Mouse (Mus musculus) gastrocnemius, postnatal 10 days (tissue): ENCODE results near the gene Tmem184a. TPM values are rescaled to one million over a fixed set of nuclear protein-coding genes. Genes with fewer than 3 reads are reported as not detected.

ENCODE experiments used
- DNase-seq: peaks from one replicate; pipeline ENCODE4 v3.0.0; 2021; ENCODE audit warnings: mixed read lengths
- long read RNA-seq, 2 experiments: library from polyadenylated mRNA; stranded (forward); transcript quantifications; one replicate each; pipeline ENCODE4 v2.0.0; 2021
- total RNA-seq, 2 experiments: library from RNA; stranded (reverse); gene quantifications; 2 replicates each; pipeline ENCODE4 v1.2.3; 2021

Gene Tmem184a
- under 1 TPM; 0.32 to 0.52 TPM for total RNA-seq
- long read RNA-seq, experiment 1: 0 reads
- long read RNA-seq, experiment 2: 0 reads

DNA sequence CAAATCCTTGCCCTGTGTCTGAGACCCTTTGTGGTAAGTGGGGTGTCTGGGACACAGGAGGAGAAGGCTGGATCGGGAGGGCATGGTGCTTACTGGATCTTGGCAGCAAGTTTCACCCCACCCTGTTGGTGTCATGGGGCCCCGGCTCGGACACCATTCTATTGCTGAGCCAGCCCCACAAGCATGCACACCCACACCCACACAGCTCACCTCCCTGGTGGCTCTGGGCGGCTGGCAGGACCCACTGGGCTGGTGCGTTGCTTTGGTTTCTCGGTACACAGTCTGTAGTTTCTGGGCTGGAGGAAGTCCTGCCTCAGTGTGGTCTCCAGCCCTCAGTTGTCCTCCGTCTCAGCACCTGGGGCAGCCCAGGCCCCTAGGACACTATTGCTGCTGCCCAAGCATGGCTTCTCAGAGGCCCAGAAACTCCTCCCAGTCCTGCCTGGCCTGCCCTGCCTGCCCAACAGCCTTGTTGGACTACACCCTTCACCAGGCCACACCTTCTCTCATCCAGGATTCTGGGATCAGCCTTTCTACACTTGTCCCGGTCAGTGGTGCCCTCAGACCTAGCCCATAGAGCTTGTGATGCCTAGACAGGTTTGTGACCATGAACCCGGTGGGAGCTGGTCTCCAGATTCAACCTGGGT, at the start of gene Tmem184a:
TSS of gene Tmem184a (minus strand) at position 380 of the 644 bp plus-strand sequence.
- DNase-seq: no peak

- DNase-seq: peak; percentile 72
Observed at GRCm38 (mm10) chr5:139862759-139863158, 43.0 kb upstream of the Tmem184a start.

DNA sequence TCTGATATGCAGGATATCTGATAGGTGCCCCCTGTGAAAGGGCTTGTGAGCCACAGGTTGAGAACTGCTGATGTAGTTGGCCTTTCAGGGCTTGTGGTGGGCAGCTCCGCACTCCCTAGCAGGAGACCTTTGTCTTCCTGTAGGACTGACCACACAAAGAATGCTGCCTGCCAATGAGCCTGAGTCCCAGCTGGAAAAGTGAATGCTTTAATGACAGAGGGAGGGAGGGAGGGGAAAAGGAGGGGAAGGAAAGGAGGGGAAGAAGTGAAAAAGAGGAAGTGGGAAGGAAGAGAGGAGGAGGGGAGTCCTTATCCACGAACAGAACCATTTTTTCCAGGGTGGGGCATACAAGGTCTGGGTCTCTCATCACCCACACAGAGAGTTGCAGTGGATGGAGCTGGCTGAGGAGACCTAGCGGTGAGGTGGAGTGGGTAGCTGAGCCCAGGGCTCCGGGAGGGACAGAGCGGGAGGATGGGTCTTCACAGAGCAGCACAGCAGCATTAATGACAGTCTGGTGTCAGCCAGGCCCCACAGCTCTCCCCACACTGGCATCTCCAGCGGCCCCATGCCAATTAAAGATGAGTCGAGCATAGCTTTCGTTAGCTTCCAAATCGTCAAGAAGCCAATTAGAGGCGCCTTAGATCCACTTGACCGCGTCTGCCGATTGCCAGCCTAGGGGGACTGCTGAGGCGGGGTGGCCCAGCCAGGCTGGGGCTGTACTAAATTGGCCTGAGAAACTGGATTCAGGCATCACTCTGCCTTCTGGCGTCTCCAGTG, 40.8 kb upstream of the Tmem184a start:
- no peak for DNase-seq

DNA sequence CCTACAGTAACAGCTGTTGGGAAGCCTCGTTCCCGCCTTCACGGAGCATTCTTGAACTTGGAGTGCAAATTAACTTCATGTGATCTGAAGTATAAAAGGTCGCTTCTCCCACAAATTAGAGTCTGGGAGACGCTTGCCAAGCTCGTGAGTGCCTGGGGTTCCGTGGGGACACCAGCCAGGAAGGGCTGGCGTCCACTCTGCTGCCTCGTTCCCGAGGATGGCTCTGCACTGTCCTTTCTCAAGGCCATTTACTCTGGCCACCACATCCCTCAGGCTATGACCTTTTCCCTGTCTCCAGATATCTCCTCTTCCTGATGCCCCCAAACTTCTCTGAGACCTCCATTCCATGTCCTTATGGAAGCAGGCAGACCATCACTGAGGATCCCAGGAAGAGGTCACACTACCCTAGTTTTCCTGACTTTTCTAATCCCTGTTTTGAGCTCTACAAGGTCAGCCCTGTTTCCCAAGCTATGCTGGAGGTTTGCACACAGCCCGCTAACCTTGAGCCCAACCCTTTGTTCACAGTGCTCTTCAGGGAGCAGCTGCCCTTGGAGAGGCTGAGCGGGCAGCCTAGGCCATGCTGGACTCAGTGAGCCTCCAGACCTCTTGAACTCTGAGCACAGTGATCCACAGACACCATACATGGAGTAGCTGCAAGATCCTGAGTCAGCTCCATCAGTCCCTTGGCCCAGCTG, 30.1 kb upstream of the Tmem184a start:
- peak; percentile 8 for DNase-seq

DNA sequence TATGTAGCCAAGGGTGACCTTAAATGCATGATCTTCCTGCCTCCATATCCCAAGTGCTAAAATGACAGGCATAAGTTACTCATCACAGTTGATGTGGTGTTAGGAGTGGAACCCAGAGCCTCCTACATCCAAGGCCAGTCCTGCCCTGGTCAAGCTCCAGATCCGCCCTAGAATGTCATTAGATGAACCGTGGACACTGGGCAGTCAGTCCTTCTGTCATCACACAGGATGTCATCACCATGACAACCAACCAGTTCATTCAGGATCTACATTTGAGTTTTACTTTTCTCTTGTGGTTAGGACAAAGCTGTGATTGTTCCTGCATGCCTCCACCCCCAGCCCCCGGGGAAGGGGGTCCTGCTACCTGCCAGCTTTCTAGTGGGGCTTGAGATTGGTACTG, 19.4 kb upstream of the Tmem184a start:
- no peak for DNase-seq

DNA sequence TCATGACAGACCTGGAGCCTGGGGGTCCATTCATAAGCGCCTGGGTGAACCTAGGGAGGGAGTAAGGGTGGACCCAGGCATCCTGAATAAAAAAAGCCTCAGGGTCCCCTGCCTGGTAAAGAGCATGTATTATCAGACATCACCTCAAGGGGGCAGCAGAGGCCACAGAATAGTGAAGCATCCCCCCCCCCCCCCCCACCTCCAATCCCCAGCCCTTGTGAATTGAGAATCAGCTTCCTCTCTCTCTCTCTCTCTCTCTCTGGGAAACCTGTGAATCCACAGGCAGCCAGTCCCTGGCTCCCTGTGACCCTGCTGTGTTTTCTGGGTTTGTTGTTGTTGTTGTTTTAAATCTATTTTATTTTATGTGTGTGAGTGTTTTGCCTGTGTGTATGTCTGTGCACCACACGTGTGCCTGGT, 18.8 kb upstream of the Tmem184a start:
- DNase-seq: peak; percentile 77

DNA sequence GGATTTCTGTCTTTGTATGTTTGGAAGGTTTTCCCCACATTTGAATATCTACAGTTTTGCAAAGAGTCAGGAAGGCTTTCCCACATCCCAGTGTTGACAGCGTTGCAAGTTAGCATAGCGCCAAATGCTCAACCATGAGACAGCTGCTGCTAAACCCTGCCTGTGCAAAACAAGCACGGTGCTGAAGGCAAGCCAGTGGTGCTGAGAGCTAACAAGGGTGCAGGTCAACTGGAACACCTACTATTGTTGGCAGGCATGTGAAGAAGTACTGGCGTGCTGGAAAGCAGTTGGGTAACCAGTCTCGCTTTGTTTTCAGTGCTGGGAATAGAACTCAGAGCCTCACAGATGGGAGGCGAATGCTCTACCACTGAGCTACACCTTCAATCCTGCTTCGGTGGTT, 16.0 kb upstream of the Tmem184a start:
- DNase-seq: no peak

GRCm38 (mm10) chr5:139832125-139832524, 12.4 kb upstream of the Tmem184a start:
- DNase-seq: no peak

DNA sequence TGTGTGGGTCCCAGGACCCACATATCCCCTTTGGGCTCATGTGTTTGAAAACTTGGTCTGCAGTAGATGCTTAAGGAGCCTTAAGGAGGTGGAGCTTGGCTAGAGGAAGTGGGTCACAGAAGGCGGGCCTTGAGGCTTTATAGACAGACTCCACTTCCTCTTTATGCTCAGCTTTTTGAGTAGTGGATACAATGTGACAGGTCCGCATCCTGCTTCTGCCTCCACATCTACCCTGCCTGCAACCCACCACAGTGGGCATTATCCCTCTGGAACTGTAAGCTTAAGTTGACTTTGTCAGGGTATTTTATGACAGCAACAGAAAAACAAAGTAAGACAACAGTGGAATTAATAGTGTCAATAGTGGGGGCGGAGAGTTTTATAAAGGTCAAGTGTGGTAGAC, 11.0 kb upstream of the Tmem184a start:
- DNase-seq: no peak

- DNase-seq: no peak
Observed at GRCm38 (mm10) chr5:139829384-139829783, 9.7 kb upstream of the Tmem184a start.

- DNase-seq: no peak
Observed at GRCm38 (mm10) chr5:139827593-139827992, 7.9 kb upstream of the Tmem184a start.

- DNase-seq: peak; percentile 82
Observed at GRCm38 (mm10) chr5:139826357-139827055, 6.8 kb upstream of the Tmem184a start, which contains the start of the genes Gm26938 and Psmg3. TSS of gene Gm26938 (minus strand) at chr5:139826407. TSS of gene Psmg3 (minus strand) at chr5:139826885.

DNA sequence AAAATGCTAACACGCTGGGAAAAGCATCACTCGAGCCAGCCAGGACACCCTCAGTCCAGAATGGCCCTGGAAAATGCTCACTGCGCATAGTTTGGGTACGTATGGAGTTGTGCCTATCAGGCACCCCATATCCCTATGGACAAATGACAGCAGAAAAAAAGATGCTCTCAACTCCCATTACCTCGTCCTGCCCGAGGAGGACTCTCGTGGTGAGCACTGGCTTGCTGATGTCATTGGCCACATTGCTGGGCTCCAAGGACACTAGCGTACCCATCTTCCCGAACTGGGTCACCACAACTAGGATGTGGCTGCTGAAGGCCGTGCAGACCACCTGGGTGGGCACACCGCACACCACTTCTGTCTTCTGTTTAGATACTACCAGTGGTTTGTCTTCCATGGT, 6.2 kb upstream of the Tmem184a start:
- no peak for DNase-seq

DNA sequence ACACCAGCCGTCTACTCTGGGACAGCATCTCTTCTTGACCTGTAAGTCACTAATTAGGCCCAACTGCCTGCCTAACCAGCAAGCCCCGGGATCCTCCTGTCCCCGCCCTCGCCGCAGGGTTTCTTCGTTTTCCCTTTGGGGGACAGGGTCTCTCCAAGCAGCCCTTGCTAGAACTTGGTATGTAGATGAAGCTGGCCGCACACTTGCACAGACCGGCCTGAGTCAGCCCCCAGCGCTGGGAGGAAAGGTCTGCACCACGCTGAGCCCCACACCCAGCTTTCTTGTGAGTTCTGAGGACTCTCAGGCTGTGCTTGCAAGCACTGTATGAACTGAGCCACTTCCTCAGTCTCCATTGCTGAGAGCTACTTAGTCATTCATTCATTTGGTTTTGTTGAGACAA, 4.8 kb upstream of the Tmem184a start:
- DNase-seq: no peak

GRCm38 (mm10) chr5:139821466-139822459, 2.0 kb upstream of the Tmem184a start:
- DNase-seq: no peak

DNA sequence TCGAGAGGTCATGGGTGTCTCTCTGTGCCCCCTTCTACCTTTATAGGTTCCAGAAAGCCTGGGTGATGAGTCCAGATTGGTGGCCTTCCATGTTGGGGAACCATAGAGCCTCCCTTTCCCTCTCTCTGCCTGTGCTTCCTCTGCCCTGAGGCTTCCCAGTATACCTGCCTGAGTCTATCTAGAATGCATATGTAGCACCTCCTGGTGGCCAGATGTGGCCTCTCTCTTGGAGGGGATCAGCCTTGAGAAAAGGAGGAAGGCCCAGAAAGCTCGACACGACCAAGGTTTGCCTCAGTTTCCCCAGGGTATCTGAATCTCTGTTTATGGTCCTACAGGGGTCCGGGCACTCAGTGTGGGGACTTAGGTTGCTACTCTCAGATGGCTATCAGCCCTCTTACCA, 916 bp downstream of the Tmem184a start:
- no peak for DNase-seq

GRCm38 (mm10) chr5:139818056-139818455, 1.7 kb downstream of the Tmem184a start:
- no peak for DNase-seq

GRCm38 (mm10) chr5:139817292-139817691, 2.4 kb downstream of the Tmem184a start:
- no peak for DNase-seq

DNA sequence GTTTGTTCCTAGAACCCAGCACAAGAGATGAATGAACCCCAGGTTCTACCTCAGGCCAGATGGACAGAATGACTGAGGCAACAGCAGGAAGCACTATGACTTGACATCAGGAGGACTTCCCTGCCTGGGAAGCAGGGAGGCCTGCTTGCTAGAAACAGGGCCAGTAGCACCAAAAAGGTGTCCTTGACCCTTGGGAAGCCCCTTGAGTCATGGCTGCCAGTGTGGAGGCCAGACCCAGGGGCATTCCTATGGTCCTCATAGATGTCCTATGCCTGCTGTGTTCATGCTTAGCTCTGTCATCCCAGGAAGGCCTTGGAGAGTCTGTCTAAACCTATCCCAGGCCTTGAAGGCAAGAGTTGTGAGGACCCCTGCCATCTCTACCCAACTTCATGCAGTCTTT, 3.3 kb downstream of the Tmem184a start:
- no peak for DNase-seq

DNA sequence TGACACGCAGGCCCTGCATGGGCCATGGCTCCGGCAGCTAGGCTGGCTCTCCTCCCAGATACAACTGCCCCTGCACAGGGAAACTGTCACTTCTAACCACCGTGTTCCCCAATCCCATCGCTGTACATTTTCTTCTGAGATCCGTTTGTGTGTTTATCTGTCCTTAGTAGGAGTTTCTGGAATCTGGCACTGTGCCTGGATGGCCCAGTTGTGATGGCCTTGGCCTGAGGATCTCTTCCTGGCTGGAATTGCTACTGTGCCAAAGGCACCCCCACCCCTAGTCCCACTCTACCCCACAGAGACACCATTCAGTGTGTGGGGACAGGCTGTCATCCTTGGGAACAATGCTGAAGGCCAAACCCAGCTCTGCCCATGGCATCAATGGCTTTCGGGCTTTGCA, 3.8 kb downstream of the Tmem184a start:
- no peak for DNase-seq

GRCm38 (mm10) chr5:139813963-139814381, 5.7 kb downstream of the Tmem184a start:
- DNase-seq: no peak
